Mouse (Mus musculus): ENCODE data around the gene Tomm70a.

Gene Tomm70a

DNA sequence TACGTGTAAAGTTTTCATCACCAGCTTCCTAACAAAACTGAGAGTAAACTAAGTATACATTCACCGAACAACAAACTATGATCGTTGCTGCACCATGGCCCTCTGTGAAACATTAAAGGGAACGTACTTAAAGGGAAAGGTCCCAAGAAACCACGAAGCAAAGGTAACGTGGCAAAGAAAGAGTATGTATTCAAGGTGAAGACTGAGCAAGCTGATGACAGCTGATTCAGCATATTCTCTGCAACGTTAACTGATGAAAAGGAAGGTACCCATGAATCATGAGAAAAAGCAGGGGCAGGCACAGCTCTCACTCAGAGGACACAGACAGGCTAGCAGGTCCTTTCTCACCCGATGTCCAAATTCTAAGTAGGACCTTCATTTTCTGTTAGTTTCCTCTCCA lies 68.9 kb downstream of the Tomm70a start:
- no peak for DNase-seq (ENCODE audit: low read depth)

DNA sequence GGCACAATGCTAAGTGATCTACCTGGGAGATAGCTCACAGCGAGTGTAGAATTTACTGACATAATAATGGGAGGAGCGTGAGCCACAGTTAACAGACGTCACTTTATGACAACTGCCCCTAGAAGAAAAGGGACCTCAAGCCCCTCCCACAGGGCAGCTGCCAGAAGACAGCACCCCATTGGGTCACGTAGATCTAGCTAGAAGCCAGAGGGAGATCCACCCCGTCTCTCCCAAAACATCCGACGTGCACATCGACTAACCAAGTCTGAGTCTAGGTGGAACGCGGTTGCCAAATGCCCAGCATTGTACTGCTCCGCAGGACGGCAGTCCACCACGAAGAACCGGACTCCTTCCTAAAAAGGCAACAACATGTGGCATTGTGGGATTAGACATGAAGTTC lies 69.7 kb downstream of the Tomm70a start:
- no peak for DNase-seq (ENCODE audit: low read depth)

DNA sequence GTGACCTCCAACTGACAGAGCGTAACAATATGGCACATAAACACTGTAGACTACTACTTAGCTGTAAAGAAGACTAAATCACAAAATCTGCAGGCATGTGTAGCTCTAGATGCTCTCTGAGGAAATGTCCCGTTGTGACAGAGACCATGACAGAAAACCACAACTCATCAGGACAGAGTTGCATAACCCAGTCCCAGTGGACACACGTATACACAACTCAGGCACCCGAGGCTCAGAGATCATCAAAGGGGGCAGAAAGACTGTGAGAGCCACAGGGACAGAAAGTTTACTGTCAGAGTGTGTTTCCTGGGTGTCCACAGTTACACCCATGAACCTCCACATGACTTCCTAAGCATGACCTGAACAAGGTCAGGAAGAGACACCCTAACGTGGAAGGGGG lies 75.1 kb downstream of the Tomm70a start:
- no peak for DNase-seq (ENCODE audit: low read depth)

DNA sequence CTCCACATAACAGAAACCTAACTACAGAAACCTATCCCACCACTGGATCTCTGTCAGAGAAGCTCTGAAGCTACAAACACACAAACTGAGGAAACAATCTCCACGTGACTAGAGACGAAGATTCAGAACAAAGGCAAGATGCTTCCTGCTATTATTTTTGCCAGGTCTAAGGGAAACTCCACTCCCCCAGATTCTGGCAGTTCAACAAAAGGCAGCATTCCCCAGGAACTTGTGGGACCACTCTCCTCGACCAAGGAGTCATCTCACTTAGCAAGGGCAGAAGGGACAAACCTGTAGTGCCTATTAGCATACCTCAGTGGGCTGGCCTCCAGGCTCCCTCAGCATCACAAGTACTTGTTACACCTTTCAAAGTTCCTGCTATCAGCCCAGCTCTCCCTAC lies 75.8 kb downstream of the Tomm70a start:
- no peak for DNase-seq (ENCODE audit: low read depth)
